Mouse (Mus musculus) c-Kit-positive CD71-positive TER-119-negative erythroid progenitor cells, embryonic 14.5 days (primary cell): ENCODE data around the gene Kif3b.
A peak's percentile ranks its signal among the peaks of the same experiment; 100 is the strongest.
"Not testable (repeated sequence)": the region's sequence is repeated elsewhere in the genome, so short reads cannot be mapped to it uniquely, and the experiment has no call there.

ENCODE experiments used
- DNase-seq: peaks from one replicate; pipeline ENCODE4 v3.0.0-alpha.2; 2013; ENCODE audit warnings: low read depth

Gene Kif3b

DNA sequence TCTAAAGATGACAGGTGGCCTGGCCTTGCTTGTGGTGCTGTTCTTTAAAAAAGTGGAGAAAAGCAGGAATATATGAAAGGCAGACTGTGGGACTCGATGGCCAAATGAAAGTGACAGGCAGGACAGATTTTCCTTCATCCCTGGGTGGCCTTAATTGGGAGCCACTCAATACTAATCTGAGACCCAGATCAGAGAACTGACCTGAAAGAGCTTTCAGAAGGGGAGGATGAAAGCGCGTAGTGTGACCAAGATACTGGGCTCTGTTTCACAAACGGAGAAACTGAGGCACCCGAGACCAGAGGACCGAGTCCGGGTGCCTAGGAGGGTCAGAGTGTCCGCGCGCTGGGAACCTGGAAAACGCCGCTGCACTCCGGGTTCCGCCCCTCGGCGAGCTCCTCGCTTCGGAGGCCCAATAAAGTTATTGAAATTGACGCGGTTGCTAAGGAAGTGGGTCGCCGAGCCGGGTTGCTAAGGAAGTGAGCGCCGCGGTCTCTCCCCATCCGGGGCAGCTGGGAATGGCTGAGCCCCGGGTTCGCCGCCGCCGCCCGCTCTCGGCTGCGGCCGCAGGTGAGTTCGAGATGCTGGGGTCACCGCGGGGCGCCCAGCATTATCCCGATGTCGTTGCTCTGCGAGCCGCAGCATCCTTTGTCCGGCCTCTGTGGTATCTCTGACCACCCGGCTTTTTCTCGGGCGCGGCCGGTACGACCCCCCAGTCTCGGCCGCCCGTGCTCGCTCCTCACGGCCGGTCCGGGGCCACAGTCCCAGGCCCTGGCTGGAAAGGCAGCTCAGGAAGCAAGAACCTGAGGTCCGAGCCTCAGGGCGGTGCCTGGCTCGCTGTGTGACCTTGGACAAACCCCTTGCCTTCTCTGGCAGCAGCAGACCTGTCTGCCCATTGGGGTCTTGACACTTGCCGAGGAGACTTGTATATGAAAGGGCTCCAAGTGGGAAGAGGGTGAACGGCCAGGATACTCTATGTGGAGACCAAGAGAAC is at the start of gene Kif3b:
Kif3b (plus strand) TSS at position 476 of the 991 bp plus-strand sequence.
- peak; percentile 79 for DNase-seq

DNA sequence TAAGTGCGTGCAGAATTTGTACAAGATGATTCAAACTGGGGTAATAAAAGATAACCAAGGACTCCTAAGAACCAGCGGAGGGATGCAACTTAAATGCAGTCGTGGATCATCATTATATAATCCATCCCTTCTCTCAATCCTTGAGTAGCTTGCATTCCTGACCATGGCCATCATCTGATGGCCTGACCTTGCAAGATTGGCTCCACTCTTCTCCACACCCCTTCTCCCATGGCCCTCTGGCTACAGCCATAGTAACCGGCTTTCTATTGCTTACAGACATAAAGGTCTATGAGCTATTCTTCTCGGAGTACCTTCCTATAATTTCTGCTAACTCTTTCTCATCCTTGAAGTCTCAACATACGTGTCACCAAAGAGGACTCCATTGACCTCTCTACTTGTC is 49.1 kb upstream of the Kif3b start:
- no peak for DNase-seq

DNA sequence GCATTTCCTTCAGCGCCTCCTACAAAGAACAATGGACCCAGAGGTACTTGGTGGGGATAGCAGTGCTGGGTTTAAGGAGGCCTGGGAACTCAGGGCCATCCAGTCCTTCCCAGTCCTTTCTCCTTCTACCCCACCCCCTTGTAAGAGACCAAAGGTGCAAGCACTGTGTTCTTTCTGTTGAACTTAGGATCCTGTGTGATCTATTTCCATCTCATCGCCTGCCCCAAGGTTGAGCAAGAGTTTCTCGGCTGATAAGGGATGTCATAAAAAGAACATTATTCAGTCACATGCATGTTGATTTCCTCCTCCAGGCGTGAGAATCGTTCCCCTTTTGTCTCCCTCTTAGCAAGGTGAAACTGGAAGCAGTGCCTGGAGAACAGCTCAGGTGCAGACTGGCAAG is 41.5 kb upstream of the Kif3b start:
- DNase-seq, result no peak

DNA sequence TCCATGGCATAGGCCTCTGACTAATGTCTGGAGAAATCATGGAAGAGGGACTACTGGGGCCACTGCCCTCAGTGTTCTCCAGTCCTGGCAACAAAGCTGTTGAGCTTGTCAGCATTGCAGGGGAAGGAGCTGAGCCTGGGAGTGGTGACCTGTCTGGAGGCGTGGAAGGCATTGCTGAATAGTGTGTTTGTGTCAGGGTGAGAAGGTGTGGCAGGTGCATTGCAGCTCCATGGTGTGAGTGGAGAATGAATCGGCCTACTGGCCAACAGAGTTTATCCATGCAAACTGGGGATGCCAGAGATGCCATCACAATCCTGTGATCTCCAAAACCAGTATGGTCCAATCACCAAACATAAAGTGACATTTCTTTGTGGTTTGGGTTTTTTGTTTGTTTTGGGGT is 34.6 kb upstream of the Kif3b start:
- no peak for DNase-seq

DNA sequence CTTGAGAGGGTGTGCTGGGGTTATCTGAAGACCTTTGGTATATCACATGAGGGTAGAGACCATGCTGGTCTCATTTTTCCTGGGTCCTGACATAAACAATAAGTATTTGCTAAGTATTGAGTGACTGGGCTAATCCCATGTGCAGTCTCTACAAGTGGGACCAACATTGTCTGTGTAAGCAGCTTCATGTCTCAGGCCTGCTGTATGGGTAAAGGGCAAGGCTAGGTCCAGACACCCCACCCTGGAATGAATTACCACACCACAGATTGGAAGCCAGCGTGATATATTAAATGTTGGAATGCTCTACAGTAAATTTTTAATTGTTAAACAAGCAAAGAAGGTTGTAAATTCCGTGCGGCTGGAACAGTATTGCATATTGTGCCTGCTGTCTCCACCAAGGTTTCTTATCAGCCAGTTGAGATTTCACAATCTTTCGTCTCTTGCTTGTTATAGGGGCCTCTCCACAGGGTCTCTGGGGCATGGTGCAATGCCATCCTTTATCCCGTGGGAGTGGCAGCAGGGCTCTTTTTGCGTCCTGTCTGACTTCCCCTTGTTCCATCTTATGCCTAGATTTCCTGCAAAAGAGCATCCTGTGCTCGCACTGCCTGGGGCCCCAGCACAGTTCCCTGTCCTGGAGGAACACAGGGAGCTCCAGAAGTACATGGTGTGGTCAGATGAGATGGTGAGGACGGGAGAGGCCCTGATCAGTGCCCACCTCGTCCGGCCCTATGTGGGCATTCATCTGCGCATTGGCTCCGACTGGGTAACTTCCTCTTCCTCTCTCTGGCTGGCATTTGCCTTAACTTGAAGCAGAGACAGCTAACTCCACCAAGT is 32.0 kb upstream of the Kif3b start:
- DNase-seq, result no peak

DNA sequence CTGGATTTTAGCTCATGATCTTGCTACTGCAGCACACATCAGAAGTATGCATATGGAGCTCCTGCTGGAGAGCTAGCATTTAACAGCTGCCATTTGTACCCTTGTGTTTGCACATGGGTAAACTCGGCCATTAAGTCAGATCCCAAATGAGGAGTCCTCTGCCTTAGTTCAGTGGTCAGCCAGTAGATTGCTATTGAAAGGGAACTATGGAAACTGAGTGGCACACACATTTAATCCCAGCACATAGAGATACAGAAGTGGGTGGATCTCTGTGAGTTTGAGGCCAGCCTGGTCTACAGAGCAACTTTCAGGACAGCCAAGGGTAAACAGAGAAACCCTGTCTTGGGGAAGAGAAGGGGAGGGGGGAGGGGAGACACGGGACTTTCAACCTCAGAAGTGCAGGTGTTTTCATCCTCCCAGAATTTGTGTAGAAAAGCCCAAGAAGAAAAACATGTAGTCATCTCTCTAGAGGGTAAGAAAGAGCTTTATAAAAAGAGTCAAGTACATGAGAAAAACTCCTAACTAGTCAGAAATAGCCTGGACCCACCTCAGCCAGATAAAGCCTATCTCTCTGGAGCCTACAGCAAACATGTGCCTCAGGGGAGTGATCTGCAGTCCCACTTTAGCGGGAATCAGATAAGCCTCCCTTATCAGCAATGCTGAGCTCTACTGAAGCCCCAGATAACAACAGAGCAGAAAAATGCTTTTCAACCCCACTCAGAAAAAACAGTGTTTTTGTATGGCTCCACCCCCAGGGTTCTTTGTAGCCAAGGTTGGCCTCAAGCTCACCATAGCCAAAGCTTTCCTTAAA is 31.1 kb upstream of the Kif3b start:
- DNase-seq, result peak; percentile 68

DNA sequence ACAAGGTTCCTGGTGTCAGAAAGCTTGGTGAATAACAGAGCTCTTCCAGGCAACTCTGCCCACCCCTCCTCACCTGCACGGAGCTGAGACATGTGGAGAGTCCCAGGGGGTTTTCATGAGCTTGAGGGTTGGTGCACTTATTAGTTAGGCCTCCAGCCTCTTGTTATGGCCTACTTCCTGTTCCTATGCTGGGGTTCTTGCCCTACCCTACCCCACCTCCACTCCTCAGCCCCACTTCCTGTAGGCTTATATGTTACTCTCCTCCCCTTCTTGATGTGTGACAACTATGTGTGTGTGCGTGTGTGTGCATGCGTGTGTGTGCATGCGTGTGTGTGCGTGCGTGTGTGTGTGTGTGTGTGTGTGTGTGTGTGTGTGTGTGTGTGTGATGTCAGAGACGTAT is 28.2 kb upstream of the Kif3b start:
- DNase-seq, result no peak

DNA sequence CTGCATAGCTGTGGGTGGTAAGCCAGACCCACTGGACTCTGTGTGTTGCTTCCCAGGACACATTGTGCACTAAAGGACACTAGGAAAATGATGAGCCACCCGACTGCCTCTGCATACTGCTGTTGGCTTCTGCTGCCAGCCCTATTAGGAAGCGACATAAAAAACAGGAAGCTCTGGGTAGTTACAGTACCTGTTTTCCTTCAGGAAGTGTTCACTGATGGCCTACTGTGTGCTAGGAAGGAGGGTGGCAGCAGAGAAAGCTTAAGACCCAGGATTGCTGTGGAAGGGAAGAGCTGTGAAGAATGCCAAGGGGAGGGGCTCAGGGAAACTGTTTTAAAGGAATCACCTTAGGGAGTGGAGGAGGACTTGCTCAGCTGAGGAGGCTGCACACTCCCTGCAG is 23.9 kb upstream of the Kif3b start:
- DNase-seq, result no peak

DNA sequence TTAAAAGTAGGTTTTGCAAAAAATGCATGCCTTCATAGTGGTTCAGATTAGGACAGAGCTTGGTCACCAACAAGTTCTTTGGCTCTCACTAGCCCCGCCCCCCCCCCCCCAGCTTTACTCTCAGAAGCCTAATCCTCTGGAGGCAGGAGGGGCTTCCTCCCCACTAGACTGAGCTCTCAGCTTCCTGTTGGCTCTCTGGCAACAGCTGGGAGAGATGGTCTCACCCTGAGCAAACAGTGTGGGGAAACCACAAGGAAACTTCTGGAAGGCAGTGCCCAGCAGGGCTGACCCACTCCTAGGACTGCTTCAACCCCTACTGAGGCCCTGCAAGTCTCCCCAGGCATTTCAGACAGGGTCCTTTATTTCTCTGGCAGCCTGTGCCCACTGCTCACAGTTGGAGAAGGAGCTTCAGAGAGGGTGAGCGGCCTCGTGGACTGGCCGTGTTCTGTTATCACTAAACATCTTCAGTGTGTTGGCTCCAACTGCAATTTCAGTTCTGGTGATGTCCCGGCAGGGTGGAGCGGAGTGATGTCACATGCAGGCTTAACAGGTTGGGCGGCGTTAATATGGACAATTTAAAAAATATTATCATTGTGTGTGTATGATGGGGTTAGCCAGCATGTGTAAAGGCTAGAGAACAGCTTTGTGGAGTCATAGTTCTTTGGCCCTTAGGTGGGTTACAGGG is 20.8 kb upstream of the Kif3b start:
- DNase-seq, result not testable (repeated sequence)

DNA sequence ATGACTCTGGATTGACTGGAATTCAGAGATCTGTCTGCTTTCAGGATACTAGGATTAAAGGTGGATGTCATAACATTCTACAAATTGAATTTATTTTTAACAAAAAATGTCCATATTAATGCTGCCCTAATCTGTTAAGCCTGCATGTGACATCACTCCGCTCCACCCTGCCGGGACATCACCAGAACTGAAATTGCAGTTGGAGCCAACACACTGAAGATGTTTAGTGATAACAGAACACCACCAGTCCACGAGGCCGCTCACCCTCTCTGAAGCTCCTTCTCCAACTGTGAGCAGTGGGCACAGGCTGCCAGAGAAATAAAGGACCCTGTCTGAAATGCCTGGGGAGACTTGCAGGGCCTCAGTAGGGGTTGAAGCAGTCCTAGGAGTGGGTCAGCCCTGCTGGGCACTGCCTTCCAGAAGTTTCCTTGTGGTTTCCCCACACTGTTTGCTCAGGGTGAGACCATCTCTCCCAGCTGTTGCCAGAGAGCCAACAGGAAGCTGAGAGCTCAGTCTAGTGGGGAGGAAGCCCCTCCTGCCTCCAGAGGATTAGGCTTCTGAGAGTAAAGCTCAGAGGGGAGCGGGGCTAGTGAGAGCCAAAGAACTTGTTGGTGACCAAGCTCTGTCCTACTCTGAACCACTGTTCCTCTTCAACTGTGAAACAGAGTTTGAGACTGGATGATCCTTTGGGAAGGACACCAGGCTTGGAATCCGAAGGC is 16.9 kb upstream of the Kif3b start:
- DNase-seq, result not testable (repeated sequence)

DNA sequence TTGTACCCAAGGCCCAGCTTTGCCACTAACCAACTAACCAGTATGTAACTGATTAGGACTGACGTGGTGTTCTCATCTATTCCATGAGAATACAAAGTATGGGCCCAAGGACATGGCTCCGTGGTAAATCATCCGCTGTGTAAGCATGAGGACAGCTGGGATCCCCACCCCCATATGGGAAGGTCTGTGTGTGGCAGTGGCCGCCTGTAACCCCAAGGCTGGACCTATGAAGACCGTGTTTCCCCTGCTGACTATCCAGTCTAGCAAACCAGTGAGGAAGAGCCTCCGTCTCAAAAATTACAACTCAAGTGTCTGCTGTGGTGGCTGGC is 16.3 kb upstream of the Kif3b start:
- DNase-seq, result no peak

DNA sequence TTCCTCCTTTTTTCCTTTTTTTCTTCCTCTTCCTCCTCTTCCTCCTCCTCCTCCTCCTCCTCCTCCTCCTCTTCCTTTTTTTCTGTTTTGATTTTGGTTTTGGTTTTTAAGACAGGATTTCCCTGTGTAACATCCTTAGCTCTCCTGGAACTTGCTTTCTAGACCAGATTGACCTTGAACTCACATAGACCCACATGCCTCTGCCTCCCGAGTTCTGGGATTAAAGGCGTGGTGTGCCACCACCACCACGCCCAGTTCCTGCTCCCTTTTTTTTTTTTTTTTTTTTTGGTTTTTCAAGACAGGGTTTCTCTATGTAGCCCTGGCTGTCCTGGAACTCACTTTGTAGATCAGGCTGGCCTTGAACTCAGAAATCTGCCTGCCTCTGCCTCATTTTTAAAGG is 15.6 kb upstream of the Kif3b start:
- DNase-seq, result not testable (repeated sequence)

DNA sequence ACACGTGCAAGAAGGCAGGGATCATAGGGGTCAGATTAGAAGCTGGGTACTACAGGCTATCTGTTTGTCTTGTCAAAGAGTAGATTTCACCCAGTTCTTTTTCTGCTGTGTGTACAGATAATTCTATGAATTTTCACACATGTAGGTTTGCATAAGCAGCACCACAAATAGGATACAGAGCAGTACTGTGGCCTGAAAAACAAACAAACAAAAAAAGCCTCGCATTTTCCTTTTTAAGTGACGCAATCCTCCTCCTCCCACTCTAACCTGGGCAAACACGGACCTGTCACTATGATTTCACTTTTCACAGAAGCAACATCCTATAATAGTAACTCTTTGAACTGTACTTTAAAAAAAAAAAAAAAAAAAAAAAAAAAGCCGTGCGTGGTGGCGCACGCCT is 14.8 kb upstream of the Kif3b start:
- DNase-seq, result no peak

DNA sequence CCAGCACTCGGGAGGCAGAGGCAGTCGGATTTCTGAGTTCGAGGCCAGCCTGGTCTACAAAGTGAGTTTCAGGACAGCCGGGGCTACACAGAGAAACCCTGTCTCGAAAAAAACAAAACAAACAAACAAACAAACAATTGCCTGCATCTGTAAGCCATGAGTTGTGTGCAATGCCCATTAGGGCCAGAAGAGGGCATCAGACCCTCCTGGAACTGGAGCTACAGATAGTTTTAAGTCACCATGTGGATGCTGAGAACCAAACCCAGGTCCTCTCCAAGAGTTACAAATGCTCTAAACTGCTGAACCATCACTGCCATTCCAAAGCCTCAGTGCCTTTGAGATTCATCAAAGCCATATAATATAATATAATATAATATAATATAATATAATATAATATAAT is 14.4 kb upstream of the Kif3b start:
- DNase-seq, result not testable (repeated sequence)

DNA sequence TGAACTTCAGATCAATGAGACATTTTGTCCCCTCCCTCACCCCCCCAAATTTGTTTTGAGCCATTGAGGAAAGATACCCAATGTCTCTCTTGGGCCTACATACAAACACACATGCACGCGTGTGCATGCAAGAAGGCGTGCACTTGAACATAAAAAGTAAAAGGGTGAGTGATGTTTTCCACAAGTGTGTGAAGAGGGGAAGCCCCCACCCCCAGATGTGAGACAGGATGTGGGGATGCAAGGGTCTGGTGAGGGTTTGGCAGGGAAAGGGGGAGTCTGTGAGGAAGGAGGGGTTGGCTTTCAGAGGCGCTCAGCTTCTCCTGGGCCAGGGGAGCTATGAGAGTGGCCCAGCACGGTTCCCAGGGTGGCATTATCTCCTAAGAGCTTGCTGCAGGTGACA is 12.9 kb upstream of the Kif3b start:
- DNase-seq, result no peak

DNA sequence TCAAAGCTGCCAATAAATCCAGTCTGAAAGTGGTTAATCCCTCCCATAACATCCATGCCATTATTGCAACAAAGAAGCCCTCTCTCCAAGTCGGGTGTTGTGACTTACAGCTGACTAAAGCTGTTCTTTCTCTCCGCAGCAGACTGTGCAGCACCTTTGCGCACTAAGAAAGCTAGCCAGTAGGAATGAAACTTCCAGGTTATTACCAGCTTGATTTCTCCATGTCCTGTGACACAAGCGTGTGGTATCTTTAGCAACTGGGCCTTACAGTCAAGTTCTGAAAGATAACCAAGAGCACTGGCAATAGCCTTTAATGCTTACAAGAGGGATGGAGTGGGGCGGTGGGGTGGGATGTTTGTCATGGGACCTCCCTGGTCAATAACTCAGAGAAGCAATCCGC is 7.3 kb upstream of the Kif3b start:
- DNase-seq, result no peak

DNA sequence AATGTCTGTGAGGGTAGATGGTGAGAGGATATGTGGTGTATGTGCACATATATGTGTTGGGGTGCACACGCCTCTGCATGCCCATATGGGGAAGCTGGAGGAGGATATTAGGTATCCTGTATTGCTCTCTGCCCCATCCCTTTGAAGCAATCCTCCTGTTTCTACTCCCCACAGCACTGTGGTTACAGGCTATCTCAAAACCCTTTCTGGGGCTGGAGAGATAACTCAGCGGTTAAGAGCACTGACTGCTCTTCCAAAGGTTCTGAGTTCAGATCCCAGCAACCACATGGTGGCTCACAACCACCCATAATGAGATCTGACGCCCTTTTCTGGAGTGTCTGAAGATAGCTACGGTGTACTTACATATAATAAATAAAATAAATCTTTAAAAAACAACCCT is 4.7 kb upstream of the Kif3b start:
- DNase-seq, result no peak

DNA sequence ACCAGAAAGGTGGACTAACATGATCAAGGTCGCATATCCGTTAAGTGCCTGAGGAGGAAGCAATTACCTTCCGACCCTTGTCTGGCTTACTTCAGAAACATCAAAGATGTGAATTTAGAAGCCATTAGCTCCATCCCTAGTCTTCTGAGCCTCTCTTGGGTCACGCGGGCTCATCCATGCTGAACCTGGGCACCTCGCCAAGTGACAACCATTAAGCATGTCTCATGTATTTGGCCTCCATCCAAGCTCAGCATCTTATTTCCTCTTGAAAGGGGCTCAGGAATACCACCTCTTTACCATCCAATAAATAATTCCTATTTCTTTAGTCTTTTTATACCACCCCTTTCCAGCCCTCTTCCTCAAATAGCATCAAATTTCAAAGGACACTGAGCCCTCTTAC is 3.4 kb upstream of the Kif3b start:
- no peak for DNase-seq

DNA sequence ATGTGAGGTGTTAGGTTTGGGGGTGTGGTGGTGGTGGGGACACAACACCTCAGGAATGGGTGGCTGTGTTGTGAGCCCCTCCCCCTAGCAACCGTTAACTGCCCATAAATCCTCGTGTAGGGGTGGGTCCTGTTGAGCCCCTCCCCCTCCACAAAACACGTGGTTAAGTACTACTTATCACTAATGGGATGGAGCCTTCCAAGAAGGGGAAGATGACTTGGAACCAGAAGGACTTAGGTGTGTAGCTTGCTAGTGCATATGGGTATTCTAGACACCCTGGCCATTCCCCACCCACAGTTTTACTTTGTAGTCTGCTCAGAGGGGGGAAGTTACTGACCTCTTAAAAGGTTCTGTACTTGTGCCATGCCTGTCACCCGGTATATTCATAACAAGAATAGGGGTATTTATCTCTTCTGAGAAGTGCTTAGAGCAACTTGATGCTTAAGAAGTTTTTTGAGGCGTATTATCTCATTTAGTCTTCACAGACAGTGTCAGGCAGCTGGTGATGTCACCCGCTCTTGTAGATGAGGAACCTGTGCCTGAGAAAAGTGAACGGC is 1.2 kb downstream of the Kif3b start:
- DNase-seq, result peak; percentile 76

DNA sequence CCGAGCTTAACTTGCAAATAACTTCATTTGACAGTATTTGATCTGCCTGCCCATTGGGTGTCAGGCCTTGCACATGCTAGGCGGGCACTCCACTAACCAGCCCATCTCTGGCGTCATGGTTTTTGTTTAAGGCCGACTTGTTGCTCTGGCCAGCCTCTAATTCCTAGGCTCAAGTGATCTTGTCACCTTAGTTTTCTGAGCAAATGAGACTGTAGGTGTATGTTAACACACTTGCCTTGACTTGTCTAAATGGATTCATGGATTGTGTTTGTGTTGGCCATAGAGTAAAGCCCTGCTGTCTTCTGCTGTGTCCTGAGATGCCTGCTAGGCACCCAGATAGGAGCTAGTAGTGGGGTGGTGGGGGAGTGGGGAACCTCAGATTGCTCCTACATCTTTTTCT is 4.0 kb downstream of the Kif3b start:
- no peak for DNase-seq

DNA sequence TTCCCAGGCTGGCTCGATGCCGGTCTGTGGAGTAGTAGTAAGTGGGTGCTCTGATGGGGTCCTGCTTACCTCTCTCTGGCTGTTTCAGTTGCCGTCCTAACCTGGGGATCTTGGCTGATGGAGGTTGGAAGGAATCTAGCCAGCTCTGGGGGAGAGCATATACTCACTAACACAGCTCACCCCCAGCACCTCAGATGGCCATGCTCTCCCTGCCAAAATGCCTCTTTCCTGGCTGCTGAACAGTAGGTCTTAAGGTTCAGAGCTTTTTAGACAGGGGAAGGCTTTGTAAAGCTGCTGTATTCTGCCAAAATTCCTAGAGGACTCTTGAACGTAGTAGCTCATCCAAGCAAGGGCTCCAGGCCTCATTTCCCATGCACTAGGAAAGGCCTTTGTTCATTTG is 6.6 kb downstream of the Kif3b start:
- no peak for DNase-seq
